Mouse (Mus musculus) kidney, postnatal 36 days (tissue): ENCODE measurements around the gene Dyx1c1.

ENCODE experiments used
- DNase-seq, 2 experiments: peaks; one replicate each; pipeline ENCODE4 v3.0.0; 2021 to 2022; ENCODE audit warnings: mixed read lengths in 2 of 2

The Dyx1c1 gene

DNA sequence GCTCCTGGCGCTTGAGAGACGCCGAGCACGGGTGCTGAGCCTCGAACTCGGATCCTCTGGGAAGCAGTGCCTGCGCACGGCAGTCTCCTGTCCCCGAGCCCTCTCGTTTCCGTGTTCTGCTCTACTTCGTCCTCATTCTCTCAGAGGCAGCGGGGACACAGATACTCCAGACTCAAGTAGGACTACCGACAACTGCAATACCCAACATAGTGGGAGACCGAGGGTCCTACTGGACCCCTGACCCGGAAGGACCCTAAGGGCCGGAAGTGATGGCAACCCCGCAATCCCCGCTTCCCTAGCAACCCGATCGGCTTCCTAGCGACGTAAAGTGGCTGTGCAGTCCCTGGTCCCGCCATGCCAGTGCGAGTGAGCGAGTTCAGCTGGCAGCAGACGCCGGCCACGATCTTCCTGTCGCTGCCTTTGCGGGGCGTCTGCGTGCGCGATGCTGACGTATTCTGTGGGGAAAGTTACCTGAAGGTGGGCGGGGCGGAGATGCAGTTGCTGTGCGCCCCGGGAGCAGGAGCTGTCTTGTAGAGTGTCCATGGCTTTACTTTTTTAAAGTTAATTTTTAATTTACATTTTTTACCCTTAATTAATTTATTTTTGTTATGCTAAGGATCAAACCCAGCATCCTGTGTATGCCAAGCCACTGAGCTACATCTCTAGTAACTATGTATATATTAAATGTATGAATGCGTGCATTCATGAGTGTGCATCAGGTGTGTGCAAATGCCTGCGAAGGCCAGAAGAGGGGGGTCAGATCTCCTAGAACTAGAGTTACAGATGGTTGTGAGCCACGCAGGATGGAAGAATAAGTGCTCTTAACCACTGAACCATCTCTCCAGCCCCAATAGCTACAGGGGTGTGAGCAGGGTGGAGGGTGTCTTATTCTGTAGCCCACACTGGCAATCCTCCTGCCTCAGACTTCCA is at the start of gene Dyx1c1, which contains the start of gene Gm44503:
Gene Dyx1c1, plus strand, starts transcription at position 265 of the 930 bp plus-strand sequence.
Gene Gm44503, plus strand, starts transcription at position 332 of the 930 bp plus-strand sequence.
- DNase-seq = peak; percentile 80 to 88

DNA sequence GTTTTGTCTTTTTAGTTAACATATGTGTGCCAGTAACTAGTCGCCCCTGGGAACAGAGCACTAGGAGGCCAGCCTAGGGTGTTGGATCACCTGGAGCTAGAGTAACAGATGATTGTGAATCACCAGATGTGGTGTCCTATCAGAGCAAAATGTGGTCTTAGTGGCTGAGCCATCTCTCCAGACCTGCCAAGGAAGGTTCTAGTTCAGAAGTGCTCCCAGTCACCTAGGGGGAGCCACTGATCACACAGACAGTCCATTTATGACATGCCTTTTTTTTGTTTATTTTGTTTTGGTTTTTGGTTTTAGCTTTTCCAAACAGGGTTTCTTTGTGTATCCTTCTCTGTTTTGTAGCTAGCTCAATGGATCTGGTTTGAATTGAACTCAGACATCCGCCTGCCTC is 47.2 kb upstream of the Dyx1c1 start:
- DNase-seq = no peak

DNA sequence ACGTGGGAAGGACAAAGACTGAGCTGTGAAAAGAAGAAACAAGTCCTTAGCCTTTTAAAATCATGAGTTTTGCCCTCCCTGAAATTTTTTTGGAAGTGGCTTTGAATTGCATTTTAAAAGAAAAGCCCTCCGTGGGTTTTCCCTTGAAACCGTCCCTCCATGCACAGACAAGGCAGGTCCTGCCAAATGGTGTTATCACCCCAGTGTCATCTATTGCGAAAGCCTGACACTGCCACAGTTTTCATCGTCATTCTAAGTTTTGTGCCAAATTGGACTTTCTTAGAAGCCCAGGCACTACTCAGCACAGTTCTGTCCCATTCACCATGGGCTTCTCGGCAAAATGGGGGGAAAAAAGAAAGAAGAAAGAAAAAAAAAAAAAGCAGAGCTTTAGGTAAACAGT is 45.0 kb upstream of the Dyx1c1 start:
- no peak for DNase-seq

DNA sequence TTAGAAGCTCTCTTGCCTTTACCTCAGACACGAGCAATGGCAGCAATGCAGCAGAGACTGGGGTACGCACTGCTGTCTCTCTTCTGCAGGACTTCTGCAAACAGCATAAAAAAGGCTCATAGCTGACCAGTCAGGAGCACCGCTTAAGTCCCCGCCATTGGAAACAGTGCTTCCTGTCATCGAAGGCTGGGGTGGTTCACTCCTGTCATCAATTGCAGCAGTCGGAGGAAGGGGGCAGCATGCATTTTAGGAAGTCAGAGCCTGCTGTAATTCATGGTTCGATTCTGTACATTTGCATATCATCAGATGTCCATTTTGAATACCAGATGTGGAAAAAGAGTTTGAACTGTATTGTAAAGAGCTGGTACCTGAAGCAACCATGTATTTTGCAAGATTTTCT is 42.9 kb upstream of the Dyx1c1 start:
- DNase-seq = no peak

DNA sequence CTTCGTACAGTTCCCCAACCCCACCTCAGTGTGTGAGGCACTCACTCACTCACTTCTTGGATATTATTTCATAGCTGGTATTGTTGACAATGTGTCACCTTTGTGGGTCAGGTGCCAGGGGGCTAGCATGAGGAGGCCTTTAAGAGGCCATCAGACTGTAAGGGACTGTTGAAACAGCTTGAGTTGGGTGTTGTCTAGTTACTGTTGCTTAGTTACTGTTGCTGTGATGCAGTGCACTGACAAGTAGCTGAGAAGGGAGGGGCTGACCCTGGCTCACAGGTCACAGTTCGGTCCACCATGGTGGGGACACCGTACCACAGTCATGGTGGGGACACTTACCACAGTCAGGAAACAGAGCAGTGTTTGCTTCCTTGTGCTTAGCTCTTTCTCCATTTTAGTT is 35.5 kb upstream of the Dyx1c1 start:
- no peak for DNase-seq

DNA sequence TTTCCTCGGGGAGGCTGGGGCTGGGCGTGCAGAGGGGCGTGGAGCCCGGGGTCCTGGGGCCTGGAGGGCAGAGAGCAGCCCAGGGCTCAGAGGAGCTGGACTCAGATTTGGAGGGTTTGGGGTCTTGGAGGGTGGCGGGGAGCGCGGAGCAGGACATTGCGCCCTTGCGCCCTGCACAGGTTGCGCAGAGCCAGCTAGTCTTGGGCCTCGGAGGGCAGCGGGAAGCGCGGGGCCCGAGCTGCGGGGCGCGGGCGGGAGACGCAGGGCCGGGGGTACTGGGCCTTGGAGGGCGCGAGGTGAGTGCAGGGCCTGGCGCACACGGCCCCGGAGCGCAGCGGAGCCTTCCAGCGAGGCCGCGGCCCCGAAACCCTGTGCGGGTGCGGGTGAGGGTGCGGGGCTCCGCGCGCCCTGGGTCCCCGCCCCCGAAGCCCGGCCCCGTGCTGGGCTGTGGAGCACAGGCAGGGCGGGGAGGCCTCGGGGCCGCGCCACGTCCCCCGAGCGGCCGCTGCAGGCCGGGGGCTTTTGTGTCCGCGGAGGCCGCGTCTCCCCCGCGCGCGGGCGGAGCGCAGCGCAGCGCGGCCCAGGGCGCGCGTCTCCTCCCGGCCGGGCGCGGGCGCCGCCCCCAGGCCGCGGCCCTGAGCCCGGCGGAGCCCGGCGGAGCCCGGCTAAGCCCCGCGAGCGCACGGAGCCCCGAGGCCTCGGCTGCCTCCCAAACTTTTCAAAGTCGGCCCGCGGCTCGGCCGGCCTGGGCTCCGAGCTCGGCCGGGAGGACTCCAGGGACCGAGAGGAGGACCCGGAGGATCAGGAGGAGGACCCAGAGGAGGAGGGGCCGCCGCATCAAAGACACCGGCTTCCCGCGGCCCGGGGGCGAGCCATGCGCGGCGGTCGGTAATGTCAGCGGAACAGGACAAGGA is 33.3 kb upstream of the Dyx1c1 start, which contains the start of gene Pygo1:
Gene Pygo1, plus strand, starts transcription at position 625 of the 914 bp plus-strand sequence.
- peak; percentile 12 to 44 for DNase-seq

DNA sequence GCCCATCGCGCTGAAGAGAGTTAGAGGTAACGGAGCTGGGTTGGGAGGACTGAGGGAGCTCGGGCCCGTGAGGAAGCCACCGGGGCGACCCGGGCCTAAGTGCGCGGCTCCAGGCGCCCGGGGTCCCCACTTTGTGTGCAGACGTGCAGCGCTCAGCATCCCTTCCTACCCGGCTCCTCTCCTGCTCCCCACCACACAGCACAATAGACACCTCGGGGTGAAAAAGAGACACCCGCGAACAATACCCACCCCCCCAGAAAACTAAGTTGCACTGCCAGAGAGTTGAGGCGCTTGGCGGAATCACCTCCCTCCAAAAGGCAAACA is 32.7 kb upstream of the Dyx1c1 start:
- DNase-seq = no peak

DNA sequence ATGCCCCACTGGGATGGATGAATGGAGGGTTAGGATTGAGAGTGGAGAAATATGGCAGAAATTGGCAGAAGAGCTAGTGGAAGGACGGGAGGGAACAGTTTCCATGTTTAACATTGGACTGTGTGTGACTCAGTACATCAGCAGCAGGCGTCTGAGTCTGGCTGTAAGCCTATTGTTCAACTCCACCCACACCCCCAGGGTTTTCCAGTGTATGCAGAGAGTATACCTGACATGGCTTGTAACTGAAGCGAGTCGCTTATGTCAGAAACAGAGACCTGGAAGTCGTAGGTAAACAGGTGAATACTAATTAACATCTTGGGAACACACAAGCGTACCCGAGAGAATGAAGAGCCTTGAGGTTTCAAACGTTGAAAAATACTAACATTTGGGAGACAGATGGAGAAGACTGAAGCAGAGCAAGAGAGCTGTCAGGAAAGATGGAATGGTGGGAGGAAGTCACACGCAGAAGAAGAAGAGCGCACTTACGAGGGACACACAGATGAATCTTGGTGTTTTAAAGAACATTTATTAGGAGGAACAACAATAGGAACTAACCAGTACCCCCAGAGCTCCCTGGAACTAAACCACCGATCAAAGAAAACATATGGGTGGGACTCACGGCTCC is 27.3 kb upstream of the Dyx1c1 start:
- DNase-seq = no peak

DNA sequence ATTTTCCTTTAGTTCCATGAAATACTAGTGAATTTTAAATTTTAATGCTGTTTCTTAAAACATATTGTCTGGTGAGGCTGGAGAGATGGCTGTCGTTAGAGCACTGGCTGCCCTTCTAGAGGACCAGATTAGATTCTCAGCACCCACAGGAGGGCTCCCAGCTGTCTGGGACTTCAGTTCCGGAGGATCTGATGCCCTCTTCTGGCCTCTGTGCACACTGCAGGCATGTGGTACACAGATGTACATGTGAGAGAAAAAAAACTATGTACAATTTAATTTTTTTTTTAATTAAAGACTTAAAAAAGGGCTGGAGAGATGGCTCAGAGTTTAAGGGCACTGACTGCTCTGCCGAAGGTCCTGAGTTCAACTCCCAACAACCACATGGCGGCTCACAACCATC is 23.3 kb upstream of the Dyx1c1 start:
- peak in 1 of 2 experiments; percentile 14 for DNase-seq

DNA sequence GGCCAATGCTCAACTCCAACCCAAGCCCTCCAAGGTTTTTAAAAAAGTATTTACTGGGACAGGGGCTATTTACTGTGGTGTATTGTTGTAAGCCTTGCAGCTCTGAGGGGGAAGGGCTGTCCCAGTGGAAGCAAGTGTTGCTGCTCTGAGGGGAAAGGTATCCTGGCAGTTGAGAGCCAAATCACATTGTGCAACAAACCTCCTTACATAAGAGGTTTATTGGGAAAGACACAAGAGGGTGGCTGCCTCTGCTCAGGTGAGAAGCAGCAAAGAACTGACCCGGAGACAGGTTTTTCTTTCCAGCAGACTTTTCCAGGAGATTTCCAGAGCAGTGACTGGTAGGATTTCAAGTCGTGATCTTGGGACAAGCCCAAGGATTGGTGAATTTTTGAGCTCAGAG is 22.3 kb upstream of the Dyx1c1 start:
- DNase-seq = no peak

DNA sequence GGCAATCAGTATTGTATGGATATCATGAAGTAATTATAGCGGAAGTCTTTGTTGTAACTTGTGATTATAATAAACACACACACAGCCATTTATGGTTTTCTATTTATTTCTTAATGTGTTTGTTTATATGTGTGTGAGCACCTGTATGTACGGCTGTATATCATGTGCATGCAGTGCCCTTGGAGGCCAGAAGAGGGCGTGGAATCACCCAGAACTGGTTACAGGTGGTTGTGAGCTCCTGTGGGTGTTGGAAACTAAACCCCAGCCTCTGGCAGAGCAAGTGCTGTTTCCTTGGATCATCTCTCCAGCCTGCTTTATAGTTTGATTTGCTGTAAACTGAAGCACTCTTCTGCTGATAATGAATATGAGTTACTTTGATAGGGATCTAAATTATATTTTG is 15.2 kb upstream of the Dyx1c1 start:
- DNase-seq = peak in 1 of 2 experiments; percentile 14

DNA sequence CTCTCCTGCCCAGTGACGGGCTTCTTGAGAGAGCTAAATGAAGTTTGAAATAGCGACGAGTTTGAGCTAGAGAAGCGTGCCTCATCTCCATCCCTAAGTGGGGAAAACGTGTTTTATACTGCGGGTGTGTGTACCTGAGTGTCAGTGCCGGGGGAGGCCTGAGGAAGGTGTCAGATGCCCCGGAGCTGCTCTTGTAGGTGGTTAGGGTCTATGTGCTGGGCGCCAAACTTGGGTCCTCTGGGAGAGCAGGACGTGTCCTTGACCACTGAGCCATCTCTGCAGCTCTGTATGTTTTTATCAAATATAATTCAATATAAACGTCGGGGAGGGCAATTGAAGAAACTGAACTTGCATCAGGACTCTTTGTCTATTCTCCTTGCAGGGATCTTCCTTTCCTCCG is 14.3 kb upstream of the Dyx1c1 start:
- no peak for DNase-seq

DNA sequence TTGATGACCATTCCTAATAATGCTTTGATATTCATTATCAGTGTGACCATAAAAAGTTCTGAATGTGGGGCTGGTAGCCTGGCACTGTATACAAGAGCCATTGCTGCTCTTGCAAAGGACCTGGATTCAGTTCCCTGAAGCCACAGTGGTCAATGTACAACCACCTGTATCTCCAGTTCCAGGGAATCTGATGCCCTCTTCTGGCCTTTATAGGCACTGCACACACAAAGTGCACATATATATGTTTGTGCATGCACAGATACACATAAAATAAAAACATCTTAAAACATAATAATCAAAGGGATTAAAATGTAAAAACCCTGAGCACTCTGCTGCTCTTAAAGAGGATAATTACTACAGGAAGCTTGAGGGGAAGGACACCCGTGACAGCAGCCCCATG is 11.6 kb upstream of the Dyx1c1 start:
- DNase-seq = no peak

DNA sequence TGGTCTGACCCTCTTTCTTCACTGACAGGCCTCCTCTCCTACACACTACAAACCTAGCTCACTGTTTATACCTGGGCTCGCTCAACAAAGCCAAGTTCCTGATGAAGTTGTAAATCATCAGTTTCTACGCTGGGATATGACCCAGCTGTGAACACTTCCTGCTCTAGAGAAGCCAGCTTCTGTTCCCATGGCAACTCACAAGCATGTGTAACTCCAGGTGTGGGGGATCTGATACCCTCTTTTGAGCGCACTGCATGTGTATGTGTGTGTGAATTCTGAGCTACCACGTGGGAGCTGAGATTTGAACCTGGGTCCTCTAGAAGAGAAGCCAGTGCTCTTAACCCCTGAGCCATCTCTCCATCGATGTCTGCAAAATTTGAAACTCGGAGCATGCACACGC is 9.0 kb upstream of the Dyx1c1 start:
- DNase-seq = no peak

DNA sequence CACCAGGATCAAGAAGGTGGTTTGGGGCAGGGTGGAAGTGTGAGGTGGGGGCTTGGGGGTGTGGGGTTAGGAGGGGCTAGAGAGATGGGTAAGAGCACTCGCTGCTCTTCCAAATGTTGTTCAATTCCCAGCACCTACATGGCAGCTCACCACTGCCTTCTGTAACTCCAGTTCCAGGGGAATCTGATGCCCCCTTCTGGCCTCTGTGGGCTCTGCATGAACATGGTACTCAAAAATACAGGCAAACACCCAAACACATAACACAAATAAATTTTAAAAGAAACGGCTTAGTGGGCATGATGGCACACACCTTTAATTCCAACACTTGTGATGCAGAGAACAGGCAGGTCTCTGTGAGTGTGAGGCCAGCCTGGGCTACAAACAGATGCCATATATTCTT is 3.8 kb upstream of the Dyx1c1 start:
- DNase-seq = peak in 1 of 2 experiments; percentile 46

DNA sequence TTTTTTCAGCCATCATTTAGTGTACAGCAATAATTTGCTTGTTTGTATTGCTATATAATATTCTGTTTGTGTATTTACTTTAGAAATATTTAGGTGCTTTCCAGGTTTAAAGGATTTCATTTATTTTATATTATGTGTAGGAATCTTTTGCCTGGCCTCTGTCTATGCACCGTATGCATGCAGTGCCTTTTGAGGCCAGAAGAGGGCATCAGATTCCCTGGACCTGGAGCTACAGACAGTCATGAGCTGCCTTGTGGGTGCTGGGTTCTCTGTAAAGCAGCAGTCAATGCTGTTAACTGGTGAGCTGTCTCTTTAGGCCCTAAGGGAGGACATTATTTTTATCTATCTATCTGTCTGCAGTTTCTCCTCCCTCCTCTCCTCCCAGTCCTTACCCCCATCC is 3.0 kb upstream of the Dyx1c1 start:
- DNase-seq = peak; percentile 37 to 74

DNA sequence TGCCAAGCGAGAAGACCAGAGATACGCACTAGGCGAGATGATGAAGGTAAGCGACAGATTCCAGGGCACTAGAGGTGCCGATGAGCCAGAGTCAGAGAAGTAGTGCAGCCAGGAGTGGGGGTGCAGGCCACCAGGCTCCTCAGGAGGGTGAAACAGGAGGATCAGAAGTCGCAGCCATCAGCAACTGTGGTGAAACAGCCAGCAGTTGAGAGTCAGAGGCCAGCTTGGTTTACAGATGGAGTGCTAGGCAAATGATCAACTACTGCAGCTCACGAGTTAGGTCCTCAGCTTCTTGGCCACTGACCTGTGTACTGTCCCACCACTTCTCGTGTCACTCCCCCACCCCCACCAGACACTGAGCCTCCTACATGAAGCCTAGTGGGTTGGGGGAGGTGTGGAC is 2.8 kb downstream of the Dyx1c1 start:
- peak; percentile 51 to 62 for DNase-seq

DNA sequence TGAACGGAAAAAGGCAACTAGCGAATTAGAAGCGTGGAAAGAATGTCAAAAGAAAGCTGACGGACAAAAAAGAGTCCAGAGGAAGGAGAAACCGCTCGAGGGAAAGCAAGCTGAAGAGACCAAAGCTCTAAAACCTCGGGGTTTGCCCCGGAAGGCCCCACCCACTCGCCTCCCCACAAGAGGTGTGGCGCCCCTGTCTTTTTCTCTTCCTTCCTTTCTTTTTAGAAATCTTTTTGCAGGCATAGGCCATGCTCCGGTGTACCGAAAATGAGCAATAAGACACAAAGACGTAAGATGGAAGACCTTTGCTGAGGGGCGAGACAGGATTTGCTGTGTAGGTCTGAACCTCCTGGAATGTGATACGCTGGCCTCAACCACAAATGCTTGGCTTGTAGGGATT is 3.4 kb downstream of the Dyx1c1 start:
- no peak for DNase-seq

DNA sequence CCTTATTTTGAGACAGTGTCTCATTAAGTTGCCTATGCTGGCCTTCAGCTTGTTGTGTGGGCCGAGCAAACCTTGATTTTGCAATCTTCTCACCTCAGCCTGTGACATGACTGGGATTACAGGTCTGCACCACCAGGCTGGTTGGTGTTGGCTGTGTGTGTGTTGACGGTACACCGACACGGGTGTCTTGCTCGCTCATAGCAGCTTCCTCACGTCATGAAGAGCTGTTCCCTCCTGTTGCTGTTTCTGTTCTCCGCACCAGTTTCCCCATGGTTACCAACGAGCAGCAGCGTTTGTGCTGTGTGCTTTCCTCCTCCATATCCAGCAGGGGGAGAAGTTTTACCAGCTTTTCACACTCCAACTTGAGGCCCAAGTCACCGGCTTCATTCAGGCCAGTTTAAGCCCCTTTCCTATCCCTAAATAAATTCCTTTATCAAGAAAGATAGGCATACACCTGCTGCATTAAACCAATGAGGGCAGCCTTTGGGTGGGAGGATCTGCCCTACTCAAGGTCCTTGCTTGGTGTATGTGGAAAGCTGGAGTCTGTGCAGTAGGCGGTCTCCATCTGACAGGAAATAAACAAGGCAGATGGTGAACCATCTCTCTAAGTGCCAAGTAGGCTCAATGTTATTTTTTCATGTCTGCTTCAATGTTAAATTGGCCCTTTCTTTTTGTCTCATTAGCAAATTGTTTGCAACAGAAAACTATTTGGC is 9.9 kb downstream of the Dyx1c1 start:
- peak; percentile 46 to 49 for DNase-seq

DNA sequence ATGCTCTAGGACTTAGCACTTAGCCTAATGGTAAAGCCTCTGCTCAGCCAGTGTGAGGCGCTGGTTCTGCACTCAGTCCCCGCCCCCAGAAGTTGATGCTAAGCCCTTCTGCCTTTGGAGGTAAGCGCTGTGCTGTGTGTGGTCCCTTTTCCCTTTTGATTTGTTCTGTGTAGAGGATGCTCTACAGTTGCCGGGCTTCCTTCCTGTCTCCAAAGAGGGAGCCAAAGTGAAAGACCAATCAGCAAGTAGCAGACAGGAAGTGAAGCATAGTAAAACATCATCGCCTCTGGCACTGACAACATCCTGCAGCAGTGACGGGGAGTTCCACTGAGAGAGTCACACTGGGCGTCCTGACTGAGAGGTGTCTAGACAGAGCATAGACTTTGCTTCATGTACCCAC is 11.3 kb downstream of the Dyx1c1 start:
- peak; percentile 22 to 42 for DNase-seq

DNA sequence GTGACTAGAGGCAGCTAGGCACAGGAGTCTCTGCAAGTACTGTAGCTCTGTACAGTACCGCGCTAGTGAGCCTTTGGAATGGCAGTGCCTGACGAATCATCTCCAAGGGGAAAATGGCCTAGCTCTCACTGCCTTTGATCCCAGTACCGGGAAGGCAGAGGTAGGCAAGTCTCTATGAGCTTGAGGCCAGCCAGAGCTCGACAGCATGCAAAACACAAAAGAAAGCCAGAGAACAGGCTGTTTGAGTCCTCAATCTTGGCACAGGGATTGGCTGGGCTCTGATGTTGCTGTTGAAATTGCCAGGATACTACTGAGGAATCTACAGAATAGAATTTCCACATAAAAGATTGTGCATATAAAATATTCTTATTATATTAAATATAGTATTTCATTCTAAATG is 13.8 kb downstream of the Dyx1c1 start:
- no peak for DNase-seq

DNA sequence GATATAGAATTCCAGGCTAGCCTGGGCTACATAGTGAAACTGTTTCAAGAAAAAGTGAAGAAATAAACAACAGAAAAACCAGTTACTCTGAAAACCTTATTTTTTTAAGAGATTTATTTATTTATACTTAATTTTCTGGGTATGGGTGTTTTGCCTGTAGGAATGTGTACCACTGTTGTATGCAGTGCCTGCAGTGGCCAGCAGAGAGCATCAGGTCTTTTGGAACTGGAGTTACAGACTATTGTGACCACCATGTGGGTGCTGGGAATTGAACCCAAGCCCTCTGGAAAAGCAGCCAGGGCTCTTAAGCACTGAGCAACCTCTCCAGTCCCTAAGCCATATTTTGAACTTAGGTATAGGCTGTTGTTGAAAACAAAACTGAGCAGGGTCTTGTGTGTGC is 14.4 kb downstream of the Dyx1c1 start:
- DNase-seq = no peak
